Mouse (Mus musculus): ENCODE data around the gene Mki67.

- no peak for TF ChIP-seq GATA1 (IDR thresholded peaks at IDR 0.05; ENCODE audit: low read length)
- TF ChIP-seq TAL1 (IDR thresholded peaks at IDR 0.05; ENCODE audit: low read length) = no peak
These were observed 26.8 kb downstream of the Mki67 start for GRCm38 (mm10) chr7:135689396-135689795.

All from erythroblast, embryonic 14.5 days (primary cell).